Mouse (Mus musculus) forebrain, postnatal 0 days (tissue): ENCODE results near the gene Sec24c. TPM values are rescaled to one million over a fixed set of nuclear protein-coding genes. Genes with fewer than 3 reads are reported as not detected.
"Not testable (repeated sequence)": the region's sequence is repeated elsewhere in the genome, so short reads cannot be mapped to it uniquely, and the experiment has no call there.

Source experiments
- ATAC-seq: fragments of 200-750 bp; cut with Nextera tagmentation; 2 replicates; pipeline ENCODE4 v1.8.0; 2017; ENCODE audit warnings: mild to moderate bottlenecking, moderate library complexity
- DNase-seq: peaks from one replicate; pipeline ENCODE4 v3.0.0-alpha.2; 2015
- H3K27ac ChIP-seq: fragments of 300-500 bp; sonication (generic); 2 replicates; pipeline ENCODE4 v1.5.1; 2014; ENCODE audit warnings: low read depth, mild to moderate bottlenecking, antibody characterized with exemption, low read length, moderate library complexity, mixed read lengths
- H3K27me3 ChIP-seq: fragments of 300-500 bp; sonication (generic); 2 replicates; pipeline ENCODE4 v1.6.1; 2014; ENCODE audit warnings: mild to moderate bottlenecking, low read length, mixed read lengths; ENCODE audit not compliant: insufficient read depth
- H3K36me3 ChIP-seq: fragments of 300-500 bp; sonication (generic); 2 replicates; pipeline ENCODE4 v1.6.1; 2014; ENCODE audit warnings: mild to moderate bottlenecking, moderate library complexity; ENCODE audit not compliant: insufficient read depth
- H3K4me1 ChIP-seq: fragments of 300-500 bp; sonication (generic); 2 replicates; pipeline ENCODE4 v1.6.1; 2014; ENCODE audit warnings: antibody characterized with exemption; ENCODE audit not compliant: insufficient read depth
- H3K4me2 ChIP-seq: fragments of 300-500 bp; sonication (generic); 2 replicates; pipeline ENCODE4 v1.6.1; 2014; ENCODE audit warnings: low read depth, mild to moderate bottlenecking, moderate library complexity
- H3K4me3 ChIP-seq: fragments of 300-500 bp; sonication (generic); 2 replicates; pipeline ENCODE4 v1.5.1; 2014; ENCODE audit warnings: low read depth, low read length, mixed read lengths
- H3K9ac ChIP-seq: fragments of 300-500 bp; sonication (generic); 2 replicates; pipeline ENCODE4 v1.6.1; 2014; ENCODE audit warnings: mild to moderate bottlenecking
- H3K9me3 ChIP-seq: fragments of 300-500 bp; sonication (generic); 2 replicates; pipeline ENCODE4 v1.6.1; 2016; ENCODE audit warnings: low read length
- CTCF ChIP-seq: sonication (generic); IDR thresholded peaks from 2 replicates; pipeline ENCODE4 v1.5.1; 2016; ENCODE audit warnings: antibody characterized with exemption, control low read depth, low read depth
- WGBS: fragments of 180-500 bp; shearing (Covaris S2); extraction: QIAGEN DNeasy Blood & Tissue Kit; methylation state at CpG from one replicate; pipeline ENCODE4 v1.1.7; 2014; 5-methylcytosine and 5-hydroxymethylcytosine counted together
- polyA plus RNA-seq: library from polyadenylated mRNA; unstranded; fragments of >200 nt; fragmentation: Nextera tagmentation; extraction: Ambion mirVana; gene quantifications from 2 replicates; pipeline ENCODE4 v1.2.1, GENCODE M21; 2015
- total RNA-seq: library from RNA; depleted of rRNA; stranded (reverse); fragments of >200 nt; gene quantifications from 2 replicates; pipeline ENCODE4 v1.2.3, GENCODE M21; 2014; rRNA removed

Sec24c gene
- total RNA-seq (65.0 and 86.4 TPM in 2 replicates), polyA plus RNA-seq (46.0 and 57.1 TPM in 2 replicates)

DNA sequence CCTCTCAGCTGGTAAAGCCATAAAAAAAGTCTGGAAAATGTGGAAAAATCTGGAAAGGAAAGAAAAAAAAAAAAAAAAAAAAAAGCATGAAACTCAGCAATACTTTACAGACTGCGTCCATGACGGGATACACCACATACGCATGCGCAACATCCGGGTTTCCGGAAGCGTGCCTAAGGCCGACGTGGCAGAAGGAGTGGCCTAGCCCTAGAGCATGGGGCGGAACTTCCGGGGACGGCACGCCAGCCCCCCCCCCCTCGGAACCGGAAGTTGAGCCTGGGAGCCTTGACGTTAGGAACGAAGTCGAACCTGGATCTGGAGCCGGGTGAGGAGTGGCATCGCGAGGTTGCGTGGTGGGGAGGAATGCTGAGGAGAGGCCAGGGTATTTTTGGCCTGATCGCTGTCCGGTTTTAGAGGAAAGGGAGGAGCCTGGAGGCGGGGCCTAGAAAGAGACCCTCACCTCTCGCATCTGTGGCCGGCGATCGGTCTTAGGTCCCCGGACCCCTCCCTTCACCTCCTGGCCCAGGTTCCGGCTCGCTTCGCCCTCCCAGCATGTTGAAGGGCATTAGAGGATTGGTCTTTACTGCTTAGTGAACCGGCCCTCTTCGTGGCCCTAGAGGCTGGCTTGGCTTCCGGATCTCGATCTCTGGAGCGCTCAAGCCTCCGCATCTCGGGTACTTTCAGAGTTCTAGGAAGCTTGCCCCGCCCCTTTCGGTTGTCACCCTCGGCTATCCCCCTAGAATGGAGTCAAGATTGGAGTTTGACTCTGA lies at the start of gene Sec24c:
Gene Sec24c (plus strand): TSS at position 245 of the 770 bp plus-strand sequence.
- TF ChIP-seq CTCF = no peak

DNA sequence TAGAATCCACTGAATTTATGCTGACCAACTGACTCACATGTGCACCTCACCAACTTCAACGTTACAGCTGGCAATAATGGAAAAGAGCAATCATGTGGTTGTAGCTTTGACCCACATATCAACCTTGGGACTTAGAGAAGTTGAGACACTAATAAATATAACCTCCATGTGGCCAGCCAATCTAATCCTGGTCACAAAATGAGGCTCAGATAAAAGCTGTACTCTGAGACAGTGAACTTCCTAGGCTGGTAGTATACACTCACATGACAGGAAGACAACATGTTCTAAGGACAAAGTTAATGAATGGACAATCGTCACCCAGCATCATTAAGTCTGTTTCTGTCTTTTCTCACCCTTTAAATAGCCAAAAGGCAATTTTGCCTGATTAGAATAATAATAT lies 47.7 kb upstream of the Sec24c start:
- no peak for TF ChIP-seq CTCF
- Histone ChIP-seq H3K4me3 (no peak overlapping the region), H3K4me1 (no peaks in the 10 kb centered on the region), H3K27me3 (no peaks in the 10 kb centered on the region), H3K9ac (no peak overlapping the region), H3K9me3 (no peaks in the 10 kb centered on the region), H3K36me3 (no peaks in the 10 kb centered on the region), H3K27ac (no peak overlapping the region), H3K4me2 (no peak overlapping the region)
- 73% methylated on average over 2 of the region's 2 CpGs for WGBS
- DNase-seq (no peak), ATAC-seq (no peak)

More for the DNA sequence above, at the start of gene Sec24c:
- H3K9ac ChIP-seq = peak within 1 kb of the TSS; percentile 93
- H3K4me2 ChIP-seq = peak within 1 kb of the TSS; percentile 76
- H3K27me3 ChIP-seq = no peaks in the 10 kb centered on the region
- no peaks in the 10 kb centered on the region for H3K9me3 ChIP-seq
- peaks cover 19% of the 10 kb centered on the region; the same call in 1 of the 2 replicates for H3K36me3 ChIP-seq
- WGBS = 2% methylated on average over 42 of the region's 43 CpGs
- DNase-seq = peak; percentile 100
- peak; percentile 99 for ATAC-seq
- H3K27ac ChIP-seq = peak within 1 kb of the TSS; percentile 87
- peak within 1 kb of the TSS; percentile 94 for H3K4me3 ChIP-seq
- H3K4me1 ChIP-seq = peaks cover 5% of the 10 kb centered on the region; the same call in 1 of the 2 replicates

DNA sequence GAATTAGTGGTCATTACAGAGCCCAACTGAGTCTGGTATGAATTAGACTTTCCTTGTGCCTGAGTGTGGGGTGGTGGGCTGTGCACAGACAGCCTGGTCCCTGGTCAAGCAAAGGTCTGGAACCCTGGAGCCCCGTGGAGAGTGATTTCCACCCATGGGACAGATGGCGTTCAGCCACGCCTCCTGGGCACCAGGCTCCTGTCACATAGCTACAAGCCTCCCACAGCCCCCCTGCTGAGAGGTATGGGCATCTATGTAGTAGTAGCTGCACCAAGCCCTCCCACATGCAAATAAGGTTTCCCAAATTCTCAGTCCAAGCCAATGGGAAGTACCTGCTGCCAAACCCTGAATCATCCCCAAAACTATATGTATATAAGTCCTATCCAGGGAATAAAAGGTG lies 47.1 kb upstream of the Sec24c start:
- no peaks in the 10 kb centered on the region for H3K9me3 ChIP-seq
- no peak for ATAC-seq
- H3K27ac ChIP-seq = no peak overlapping the region
- no peaks in the 10 kb centered on the region for H3K36me3 ChIP-seq
- no peaks in the 10 kb centered on the region for H3K27me3 ChIP-seq
- DNase-seq = no peak
- 87% methylated on average over 3 of the region's 3 CpGs for WGBS
- TF ChIP-seq CTCF = no peak
- H3K4me1 ChIP-seq = no peaks in the 10 kb centered on the region
- no peak overlapping the region for H3K9ac ChIP-seq
- no peak overlapping the region for H3K4me3 ChIP-seq
- H3K4me2 ChIP-seq = no peak overlapping the region

DNA sequence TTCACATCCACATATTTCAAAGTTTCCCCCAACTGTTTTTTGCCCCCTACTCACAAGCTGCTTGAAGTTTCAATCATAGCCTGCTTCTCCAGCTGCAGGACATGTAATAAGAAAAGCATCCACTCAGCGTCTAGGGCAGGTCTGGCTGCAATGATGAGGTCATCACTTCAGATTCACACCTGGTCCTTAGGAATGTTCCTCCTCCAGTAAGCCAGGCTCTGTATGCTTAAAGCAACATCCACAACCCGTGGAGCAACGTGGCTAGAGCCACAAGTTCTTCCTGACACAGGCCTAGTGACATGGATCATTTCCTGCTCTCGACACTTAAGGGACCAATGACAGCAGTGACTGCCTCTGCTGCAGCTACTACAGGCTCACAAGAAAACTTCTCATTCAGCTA lies 42.9 kb upstream of the Sec24c start:
- H3K27ac ChIP-seq = no peak overlapping the region
- H3K4me1 ChIP-seq = no peaks in the 10 kb centered on the region
- H3K9ac ChIP-seq = no peak overlapping the region
- ATAC-seq (no peak), DNase-seq (no peak)
- no peaks in the 10 kb centered on the region for H3K9me3 ChIP-seq
- WGBS = 74% methylated on average over 4 of the region's 4 CpGs
- no peak overlapping the region for H3K4me2 ChIP-seq
- H3K4me3 ChIP-seq = no peak overlapping the region
- no peaks in the 10 kb centered on the region for H3K36me3 ChIP-seq
- H3K27me3 ChIP-seq = no peaks in the 10 kb centered on the region
- no peak for TF ChIP-seq CTCF

DNA sequence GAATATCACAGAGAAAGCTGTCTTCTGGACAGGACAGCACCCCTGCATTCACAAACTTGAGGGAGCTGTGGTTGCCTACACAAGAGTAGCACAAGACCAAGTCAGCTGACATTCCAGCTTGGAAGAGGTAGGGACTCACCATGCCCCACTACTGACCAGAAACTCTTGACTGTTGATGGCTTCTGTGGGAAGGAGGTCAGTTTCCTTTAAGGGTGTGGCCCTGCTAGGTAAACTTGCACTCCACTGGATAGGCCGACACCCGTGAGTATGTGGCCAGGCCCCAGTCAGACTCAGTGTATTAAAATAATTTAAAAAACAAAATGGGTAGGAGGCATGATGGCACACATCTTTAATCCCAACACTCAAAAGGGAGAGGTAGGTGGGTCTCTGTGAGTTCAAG lies 38.6 kb upstream of the Sec24c start:
- Histone ChIP-seq H3K4me3 (no peak overlapping the region), H3K36me3 (no peaks in the 10 kb centered on the region), H3K4me2 (no peak overlapping the region), H3K9me3 (no peaks in the 10 kb centered on the region), H3K27ac (no peak overlapping the region), H3K27me3 (no peaks in the 10 kb centered on the region), H3K9ac (no peak overlapping the region), H3K4me1 (no peaks in the 10 kb centered on the region)
- no peak for TF ChIP-seq CTCF
- DNase-seq = no peak
- WGBS = 95% methylated on average over 2 of the region's 2 CpGs
- no peak for ATAC-seq

DNA sequence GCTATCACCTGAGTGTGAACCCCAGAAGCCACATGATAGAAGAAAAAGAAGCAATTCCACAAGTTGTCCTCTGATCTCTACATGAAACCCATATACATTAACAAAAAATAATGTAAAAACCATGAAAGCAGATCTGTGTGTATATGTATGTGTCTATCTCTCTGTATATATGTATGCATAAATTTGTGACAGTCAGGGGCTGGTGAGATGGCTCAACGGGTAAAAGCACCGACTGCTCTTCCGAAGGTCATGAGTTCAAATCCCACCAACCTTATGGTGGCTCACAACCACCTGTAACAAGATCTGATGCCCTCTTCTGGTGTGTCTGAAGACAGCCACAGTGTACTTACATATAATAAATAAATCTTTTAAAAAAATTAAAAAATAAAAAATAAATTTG lies 37.1 kb upstream of the Sec24c start:
- not testable (repeated sequence) for H3K36me3 ChIP-seq, H3K4me3 ChIP-seq, H3K27ac ChIP-seq, H3K27me3 ChIP-seq, H3K4me1 ChIP-seq, H3K9me3 ChIP-seq, H3K9ac ChIP-seq, DNase-seq, H3K4me2 ChIP-seq, ATAC-seq
- 97% methylated on average over 3 of the region's 3 CpGs for WGBS

DNA sequence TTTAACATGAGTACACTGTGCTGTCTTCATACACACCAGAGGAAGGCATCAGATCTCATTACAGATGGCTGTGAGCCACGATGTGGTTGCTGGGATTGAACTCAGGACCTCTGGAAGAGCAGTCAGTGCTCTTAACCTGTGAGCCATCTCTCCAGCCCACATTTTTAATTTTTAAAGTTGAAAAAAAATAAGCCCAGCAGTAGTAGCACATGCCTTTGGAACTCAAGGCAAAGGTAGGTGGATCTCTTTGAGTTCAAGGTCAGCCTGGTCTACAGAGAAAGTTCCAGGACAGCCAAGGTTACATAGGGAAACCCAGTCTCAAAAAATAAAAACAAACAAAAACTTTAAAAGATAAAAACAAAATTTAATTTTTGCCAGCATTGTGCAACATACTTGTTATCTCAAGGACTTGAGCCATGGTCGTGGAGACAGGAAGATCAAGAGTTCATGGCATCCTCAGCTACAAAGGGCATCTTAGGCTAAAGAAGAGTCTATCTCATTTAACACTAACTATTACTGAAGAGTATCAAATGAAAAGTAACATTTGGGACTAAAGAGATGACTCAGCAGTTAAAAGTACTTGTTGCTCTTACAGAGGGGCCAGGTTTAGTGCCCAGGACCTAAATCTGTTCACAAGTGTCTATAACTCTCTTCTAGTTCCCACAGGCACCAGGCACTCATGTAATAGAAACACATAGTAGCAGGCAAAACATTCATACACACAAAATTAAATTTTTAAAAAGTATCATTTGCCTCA lies 36.1 kb upstream of the Sec24c start:
- Histone ChIP-seq H3K27me3 (no peaks in the 10 kb centered on the region), H3K9me3 (no peaks in the 10 kb centered on the region)

More for the DNA sequence above, 36.1 kb upstream of the Sec24c start:
- Histone ChIP-seq H3K27ac (no peak overlapping the region), H3K4me2 (no peak overlapping the region), H3K9ac (no peak overlapping the region), H3K4me1 (no peaks in the 10 kb centered on the region), H3K4me3 (no peak overlapping the region), H3K36me3 (no peaks in the 10 kb centered on the region)
- 87% methylated on average over 2 of the region's 2 CpGs for WGBS
- no peak for ATAC-seq
- DNase-seq = no peak
- no peak for TF ChIP-seq CTCF
